Mouse (Mus musculus) E14TG2a.4 (cell line): ENCODE results near the gene Calhm3.

Experiments used
- H3K27me3 ChIP-seq: 2 replicates; pipeline ENCODE4 v1.6.1; 2014; ENCODE audit warnings: low read length, control low read depth; ENCODE audit not compliant: insufficient read depth
- H3K36me3 ChIP-seq: 2 replicates; pipeline ENCODE4 v1.6.1; 2014; ENCODE audit warnings: low read length, control low read depth; ENCODE audit not compliant: insufficient read depth
- H3K4me1 ChIP-seq: replicated peaks from 2 replicates; pipeline ENCODE4 v1.6.1; 2014; ENCODE audit warnings: low read depth, low read length, control low read depth
- H3K4me3 ChIP-seq: replicated peaks from 2 replicates; pipeline ENCODE4 v1.5.1; 2014; ENCODE audit warnings: mild to moderate bottlenecking, low read length
- H3K9me3 ChIP-seq: 2 replicates; pipeline ENCODE4 v1.6.1; 2014; ENCODE audit warnings: low read length, control low read depth
- CTCF ChIP-seq: conservative IDR thresholded peaks from 2 replicates; pipeline ENCODE4 v1.5.1; 2014; ENCODE audit warnings: low read length
- NANOG ChIP-seq: IDR thresholded peaks from 2 replicates; pipeline ENCODE4 v1.6.1; 2014; ENCODE audit warnings: borderline replicate concordance, low read length, mixed read lengths
- POU5F1 ChIP-seq: IDR thresholded peaks from 2 replicates; pipeline ENCODE4 v1.6.1; 2014; ENCODE audit warnings: low read length, borderline replicate concordance

Calhm3 gene

GRCm38 (mm10) chr19:47157664-47158063 is at the start of gene Calhm3:
TSS of gene Calhm3 (minus strand) at chr19:47157764.
- Histone ChIP-seq H3K36me3 (no peaks in the 10 kb centered on the region), H3K9me3 (no peaks in the 10 kb centered on the region), H3K27me3 (no peaks in the 10 kb centered on the region), H3K4me1 (peaks cover 36% of the 10 kb centered on the region), H3K4me3 (no peak within 1 kb of the TSS)
- TF ChIP-seq POU5F1 (no peak), CTCF (no peak), NANOG (no peak)

DNA sequence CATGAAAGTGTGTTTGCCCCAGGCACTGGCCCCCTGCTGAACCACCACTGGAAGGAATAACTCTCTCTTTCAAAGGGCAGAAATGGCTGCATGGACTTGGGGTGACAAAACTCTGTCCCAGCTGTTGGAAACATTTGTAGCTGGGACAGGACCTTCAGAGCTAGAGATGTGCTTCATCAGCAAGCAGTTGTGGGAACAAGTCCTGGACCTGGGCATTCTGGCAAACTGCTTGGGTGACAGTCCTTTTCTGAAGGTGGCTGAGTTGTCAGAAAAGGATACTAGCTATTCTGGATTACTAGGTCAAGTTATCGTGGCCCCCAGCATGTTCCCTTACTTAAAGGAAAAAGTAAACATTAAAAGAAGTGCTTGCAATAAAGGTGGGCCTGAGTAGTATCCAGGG is 48.6 kb upstream of the Calhm3 start:
- Histone ChIP-seq H3K4me3 (no peak overlapping the region), H3K9me3 (no peaks in the 10 kb centered on the region), H3K27me3 (no peaks in the 10 kb centered on the region), H3K36me3 (no peaks in the 10 kb centered on the region), H3K4me1 (peaks cover 33% of the 10 kb centered on the region)
- TF ChIP-seq NANOG (no peak), POU5F1 (no peak), CTCF (no peak)

DNA sequence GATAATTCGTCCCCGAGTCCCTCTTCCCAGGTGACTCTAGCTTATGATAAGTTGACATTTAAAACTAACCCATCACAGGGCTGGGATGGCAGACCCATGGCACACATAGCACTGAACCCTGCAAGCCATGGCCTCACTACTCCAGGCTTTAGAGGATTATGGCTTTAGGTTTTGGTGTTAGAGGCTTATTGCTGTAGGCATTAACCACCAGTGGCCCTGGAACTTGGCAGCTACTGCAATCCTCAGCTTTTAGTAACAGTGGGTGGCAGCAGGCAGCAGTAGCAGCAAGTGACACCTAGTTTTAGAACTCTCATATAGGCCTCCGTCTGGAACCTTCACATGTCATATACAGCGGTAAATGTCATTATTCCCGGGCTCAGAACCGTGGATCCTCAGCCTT is 47.1 kb upstream of the Calhm3 start:
- no peaks in the 10 kb centered on the region for H3K9me3 ChIP-seq
- no peaks in the 10 kb centered on the region for H3K27me3 ChIP-seq
- H3K4me1 ChIP-seq = peaks cover 40% of the 10 kb centered on the region
- no peak for TF ChIP-seq NANOG
- TF ChIP-seq CTCF = no peak
- TF ChIP-seq POU5F1 = no peak
- no peaks in the 10 kb centered on the region for H3K36me3 ChIP-seq
- H3K4me3 ChIP-seq = no peak overlapping the region

GRCm38 (mm10) chr19:47203042-47203441 is 45.5 kb upstream of the Calhm3 start:
- TF ChIP-seq CTCF (no peak), NANOG (no peak), POU5F1 (no peak)
- peaks cover 53% of the 10 kb centered on the region for H3K4me1 ChIP-seq
- H3K27me3 ChIP-seq = no peaks in the 10 kb centered on the region
- H3K4me3 ChIP-seq = peak overlapping the region; percentile 32; the same call in 1 of the 2 replicates
- H3K36me3 ChIP-seq = no peaks in the 10 kb centered on the region
- H3K9me3 ChIP-seq = no peaks in the 10 kb centered on the region

GRCm38 (mm10) chr19:47202429-47202828 is 44.9 kb upstream of the Calhm3 start:
- no peaks in the 10 kb centered on the region for H3K27me3 ChIP-seq
- no peaks in the 10 kb centered on the region for H3K9me3 ChIP-seq
- H3K4me1 ChIP-seq = peaks cover 59% of the 10 kb centered on the region
- peak overlapping the region; percentile 57 for H3K4me3 ChIP-seq
- no peaks in the 10 kb centered on the region for H3K36me3 ChIP-seq
- no peak for TF ChIP-seq CTCF
- no peak for TF ChIP-seq NANOG
- no peak for TF ChIP-seq POU5F1

DNA sequence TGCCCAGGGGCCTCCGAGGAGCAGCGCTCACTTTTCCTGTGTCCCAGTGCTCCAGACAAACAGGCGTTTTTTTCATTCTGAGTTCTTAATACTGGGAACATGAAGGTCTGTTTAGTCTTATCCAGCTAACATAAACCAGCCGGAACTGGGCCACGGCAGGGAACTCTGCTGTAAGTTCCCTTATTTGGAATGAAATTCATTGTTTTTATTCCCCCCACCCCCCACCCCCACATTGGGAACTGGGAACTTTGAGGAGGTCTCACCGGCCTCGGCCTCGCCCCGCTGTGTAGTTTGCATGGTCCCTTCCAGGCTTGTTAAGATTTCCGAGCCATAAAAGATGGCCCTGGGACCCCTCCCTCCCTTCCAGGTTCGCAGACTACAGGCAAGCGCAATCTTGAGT is 44.4 kb upstream of the Calhm3 start:
- Histone ChIP-seq H3K9me3 (no peaks in the 10 kb centered on the region), H3K27me3 (no peaks in the 10 kb centered on the region), H3K4me3 (peak overlapping the region; percentile 57), H3K4me1 (peaks cover 64% of the 10 kb centered on the region), H3K36me3 (no peaks in the 10 kb centered on the region)
- no peak for TF ChIP-seq POU5F1
- TF ChIP-seq NANOG = no peak

DNA sequence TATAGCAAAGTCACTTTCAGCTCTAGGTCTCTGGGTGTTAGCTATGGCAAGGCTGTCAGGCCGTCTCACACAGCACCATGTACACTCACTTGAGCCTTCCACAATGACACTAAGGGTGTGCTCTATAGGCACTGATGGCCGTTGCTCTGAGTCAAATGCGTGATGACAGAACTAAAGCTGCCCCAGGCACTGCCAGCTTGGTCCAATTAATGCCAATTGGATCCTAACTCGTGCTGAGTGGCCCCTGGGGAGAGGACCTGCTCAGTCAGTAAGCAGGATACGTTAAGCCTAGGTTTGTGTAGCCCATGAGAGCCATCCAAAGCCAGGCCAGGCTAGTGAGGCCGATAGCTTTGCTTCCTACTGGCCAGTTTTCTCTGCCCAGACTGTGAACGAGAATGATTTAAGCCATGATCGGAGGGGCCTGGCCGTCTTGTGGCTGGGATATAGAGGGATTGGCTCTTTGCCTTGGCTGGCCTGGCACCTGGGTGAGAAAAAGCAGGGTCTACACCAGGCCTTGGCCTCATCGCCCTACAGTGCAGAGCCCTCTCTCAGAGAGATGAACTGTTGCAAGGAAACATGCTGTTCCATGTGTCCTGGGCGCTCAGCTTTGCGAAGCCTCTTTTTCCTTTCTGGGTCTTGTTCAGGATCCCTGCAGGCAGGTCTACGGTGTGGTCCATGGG is 41.2 kb upstream of the Calhm3 start:
- H3K27me3 ChIP-seq = no peaks in the 10 kb centered on the region
- H3K9me3 ChIP-seq = no peaks in the 10 kb centered on the region
- H3K36me3 ChIP-seq = no peaks in the 10 kb centered on the region
- H3K4me1 ChIP-seq = peaks cover 76% of the 10 kb centered on the region
- TF ChIP-seq POU5F1 (no peak), CTCF (no peak), NANOG (no peak)
- no peak overlapping the region for H3K4me3 ChIP-seq

- peaks cover 60% of the 10 kb centered on the region for H3K4me1 ChIP-seq
- H3K27me3 ChIP-seq = no peaks in the 10 kb centered on the region
- no peak overlapping the region; the same call in 1 of the 2 replicates for H3K4me3 ChIP-seq
- H3K9me3 ChIP-seq = no peaks in the 10 kb centered on the region
- TF ChIP-seq CTCF (no peak), NANOG (no peak), POU5F1 (no peak)
- H3K36me3 ChIP-seq = no peaks in the 10 kb centered on the region
These were observed 34.6 kb upstream of the Calhm3 start for GRCm38 (mm10) chr19:47192158-47192557.

GRCm38 (mm10) chr19:47188515-47189128 is 31.1 kb upstream of the Calhm3 start:
- H3K4me1 ChIP-seq = peaks cover 78% of the 10 kb centered on the region
- H3K27me3 ChIP-seq = no peaks in the 10 kb centered on the region
- TF ChIP-seq POU5F1 = no peak
- TF ChIP-seq NANOG = no peak
- H3K36me3 ChIP-seq = no peaks in the 10 kb centered on the region
- H3K4me3 ChIP-seq = no peak overlapping the region
- H3K9me3 ChIP-seq = no peaks in the 10 kb centered on the region
